Mouse (Mus musculus): ENCODE data around the gene Msx1. TPM values are rescaled to one million over a fixed set of nuclear protein-coding genes. Genes with fewer than 3 reads are reported as not detected.

Gene Msx1
- polyA plus RNA-seq (2014; fragmentation: Nextera tagmentation; extraction: Ambion mirVana), result 5.9 and 13.3 TPM in 2 replicates

GRCm38 (mm10) chr5:37824461-37824795 is at the start of gene Msx1:
Msx1 (minus strand) TSS chr5:37824583.
- Histone ChIP-seq H3K4me3 (replicated peaks; ENCODE audit: low read depth, low read length) (peak within 1 kb of the TSS; percentile 36), H3K4me1 (ENCODE audit: control insufficient read depth, insufficient read depth, low read length) (peaks cover 38% of the 10 kb centered on the region), H3K4me2 (ENCODE audit: low read length) (peak within 1 kb of the TSS; percentile 64), H3K27me3 (ENCODE audit: control insufficient read depth, insufficient read depth, low read length) (peaks cover 91% of the 10 kb centered on the region), H3K27ac (replicated peaks; ENCODE audit: low read depth, low read length) (no peak within 1 kb of the TSS), H3K9me3 (ENCODE audit: control insufficient read depth, low read length) (no peaks in the 10 kb centered on the region), H3K36me3 (ENCODE audit: control insufficient read depth, insufficient read depth, low read length) (no peaks in the 10 kb centered on the region), H3K9ac (replicated peaks; ENCODE audit: low read length) (peak within 1 kb of the TSS; percentile 39; the same call in 1 of the 2 replicates)
- peak; percentile 88 for DNase-seq
- peak; percentile 65 for ATAC-seq (ENCODE audit: low FRiP score, low TSS enrichment)
- under 1% methylated on average over 37 of the region's 37 CpGs for WGBS

DNA sequence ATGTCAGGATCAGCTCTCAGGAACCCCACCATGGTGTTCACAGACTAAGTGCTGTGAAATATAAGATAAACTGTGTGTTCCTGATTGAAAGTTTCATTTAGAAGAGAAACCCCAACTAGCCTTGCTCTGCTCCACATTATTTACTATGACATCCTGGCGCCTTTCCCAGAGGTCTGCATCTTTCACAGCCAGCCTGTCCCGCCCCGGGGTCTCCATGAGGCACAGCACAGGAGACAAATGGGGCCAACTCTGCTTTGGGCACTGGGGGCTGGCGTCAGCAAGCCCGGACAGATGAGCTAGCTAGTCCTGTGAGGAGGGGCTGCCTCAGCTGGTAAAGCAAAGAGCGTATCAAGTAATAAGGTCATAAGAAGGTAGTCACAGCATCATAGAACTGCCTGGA is 41.1 kb upstream of the Msx1 start:
- Histone ChIP-seq H3K36me3 (ENCODE audit: control insufficient read depth, insufficient read depth, low read length) (no peaks in the 10 kb centered on the region), H3K27ac (replicated peaks; ENCODE audit: low read depth, low read length) (no peak overlapping the region), H3K9me3 (ENCODE audit: control insufficient read depth, low read length) (no peaks in the 10 kb centered on the region), H3K4me3 (replicated peaks; ENCODE audit: low read depth, low read length) (no peak overlapping the region), H3K9ac (replicated peaks; ENCODE audit: low read length) (no peak overlapping the region), H3K4me2 (ENCODE audit: low read length) (no peak overlapping the region), H3K4me1 (ENCODE audit: control insufficient read depth, insufficient read depth, low read length) (no peaks in the 10 kb centered on the region), H3K27me3 (ENCODE audit: control insufficient read depth, insufficient read depth, low read length) (0 out of 2 replicates have a peak, but pooled peaks cover 3% of the 10 kb centered on the region)
- DNase-seq (no peak), ATAC-seq (ENCODE audit: low FRiP score, low TSS enrichment) (no peak)
- WGBS, result 83% methylated on average over 6 of the region's 6 CpGs

GRCm38 (mm10) chr5:37864309-37864708 is 39.9 kb upstream of the Msx1 start:
- no peaks in the 10 kb centered on the region for H3K9me3 ChIP-seq (ENCODE audit: control insufficient read depth, low read length)
- H3K4me2 ChIP-seq (ENCODE audit: low read length), result no peak overlapping the region
- DNase-seq (no peak), ATAC-seq (ENCODE audit: low FRiP score, low TSS enrichment) (no peak)
- no peaks in the 10 kb centered on the region for H3K36me3 ChIP-seq (ENCODE audit: control insufficient read depth, insufficient read depth, low read length)
- 0 out of 2 replicates have a peak, but pooled peaks cover 7% of the 10 kb centered on the region for H3K4me1 ChIP-seq (ENCODE audit: control insufficient read depth, insufficient read depth, low read length)
- H3K4me3 ChIP-seq (replicated peaks; ENCODE audit: low read depth, low read length), result no peak overlapping the region
- no peak overlapping the region for H3K9ac ChIP-seq (replicated peaks; ENCODE audit: low read length)
- no peak overlapping the region for H3K27ac ChIP-seq (replicated peaks; ENCODE audit: low read depth, low read length)
- 100% methylated on average over 2 of the region's 2 CpGs for WGBS
- 0 out of 2 replicates have a peak, but pooled peaks cover 3% of the 10 kb centered on the region for H3K27me3 ChIP-seq (ENCODE audit: control insufficient read depth, insufficient read depth, low read length)

DNA sequence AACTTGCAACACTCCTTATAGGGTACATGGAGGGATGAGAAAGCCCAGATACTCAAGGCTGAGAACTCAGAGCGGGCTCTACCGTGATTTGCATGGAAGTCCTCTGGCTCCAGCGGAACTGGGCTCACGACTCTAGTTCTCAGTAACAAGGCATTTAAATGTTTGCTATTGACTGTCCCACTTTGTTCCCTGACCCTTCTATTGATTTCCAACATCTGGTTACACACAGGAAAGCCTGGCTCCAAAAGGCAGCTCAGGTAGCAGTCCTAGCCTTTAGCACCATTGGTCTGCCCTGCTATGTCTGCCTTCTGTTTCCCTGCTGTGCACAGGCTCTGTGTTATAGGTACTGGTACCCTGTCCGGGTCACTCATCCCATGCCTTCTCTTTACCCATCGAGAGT is 36.5 kb upstream of the Msx1 start:
- Histone ChIP-seq H3K4me3 (replicated peaks; ENCODE audit: low read depth, low read length) (no peak overlapping the region), H3K4me1 (ENCODE audit: control insufficient read depth, insufficient read depth, low read length) (0 out of 2 replicates have a peak, but pooled peaks cover 7% of the 10 kb centered on the region), H3K27me3 (ENCODE audit: control insufficient read depth, insufficient read depth, low read length) (0 out of 2 replicates have a peak, but pooled peaks cover 3% of the 10 kb centered on the region), H3K27ac (replicated peaks; ENCODE audit: low read depth, low read length) (no peak overlapping the region), H3K36me3 (ENCODE audit: control insufficient read depth, insufficient read depth, low read length) (no peaks in the 10 kb centered on the region), H3K9ac (replicated peaks; ENCODE audit: low read length) (no peak overlapping the region), H3K4me2 (ENCODE audit: low read length) (no peak overlapping the region), H3K9me3 (ENCODE audit: control insufficient read depth, low read length) (no peaks in the 10 kb centered on the region)
- 81% methylated on average over 6 of the region's 6 CpGs for WGBS
- no peak for ATAC-seq (ENCODE audit: low FRiP score, low TSS enrichment)
- DNase-seq, result no peak

GRCm38 (mm10) chr5:37860151-37860721 is 35.9 kb upstream of the Msx1 start:
- no peak overlapping the region for H3K27ac ChIP-seq (replicated peaks; ENCODE audit: low read depth, low read length)
- 47% methylated on average over 7 of the region's 7 CpGs for WGBS

DNA sequence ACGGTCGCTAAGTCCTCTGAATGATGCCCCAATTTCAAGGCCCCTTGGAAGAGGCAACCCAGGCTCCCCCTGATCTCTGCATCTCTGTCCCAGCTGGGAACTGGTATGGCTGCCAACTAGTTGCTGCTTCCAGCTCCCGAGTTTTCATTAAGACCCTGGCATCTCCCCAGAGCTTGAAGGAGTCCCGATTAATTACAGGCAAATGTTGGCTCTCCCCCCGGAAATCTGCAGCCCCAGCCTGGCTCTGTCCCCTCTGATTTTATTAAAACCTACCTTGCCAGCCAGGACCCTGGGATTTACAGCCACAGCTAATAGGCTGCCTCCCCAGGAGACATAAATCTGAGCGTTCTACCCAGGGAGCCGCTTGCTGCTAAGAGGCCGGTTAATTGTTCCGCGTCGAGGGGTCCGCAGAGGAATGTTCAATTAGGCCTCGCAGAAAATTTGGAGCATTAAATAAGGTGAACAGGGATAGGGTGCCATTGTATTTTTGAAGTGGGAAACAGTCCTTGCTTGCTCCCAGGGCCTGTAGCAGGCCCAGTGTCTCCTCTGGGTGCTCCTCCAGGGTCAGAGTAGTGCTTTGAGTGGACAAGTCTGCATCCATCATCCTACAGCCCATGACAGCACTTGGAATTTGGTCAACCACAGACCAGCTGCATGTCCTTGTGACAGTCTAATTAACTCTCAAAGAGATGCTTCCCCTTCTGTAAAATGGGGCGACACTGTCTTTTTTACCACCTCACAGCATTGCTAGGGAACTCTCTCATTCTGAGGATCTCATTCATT is 33.6 kb upstream of the Msx1 start:
- H3K9ac ChIP-seq (replicated peaks; ENCODE audit: low read length), result no peak overlapping the region
- H3K27ac ChIP-seq (replicated peaks; ENCODE audit: low read depth, low read length), result no peak overlapping the region
- 32% methylated on average over 14 of the region's 14 CpGs for WGBS
- H3K9me3 ChIP-seq (ENCODE audit: control insufficient read depth, low read length), result no peaks in the 10 kb centered on the region
- no peak overlapping the region for H3K4me3 ChIP-seq (replicated peaks; ENCODE audit: low read depth, low read length)
- no peaks in the 10 kb centered on the region for H3K36me3 ChIP-seq (ENCODE audit: control insufficient read depth, insufficient read depth, low read length)
- no peak for ATAC-seq (ENCODE audit: low FRiP score, low TSS enrichment)
- H3K4me1 ChIP-seq (ENCODE audit: control insufficient read depth, insufficient read depth, low read length), result 0 out of 2 replicates have a peak, but pooled peaks cover 7% of the 10 kb centered on the region
- H3K27me3 ChIP-seq (ENCODE audit: control insufficient read depth, insufficient read depth, low read length), result 0 out of 2 replicates have a peak, but pooled peaks cover 3% of the 10 kb centered on the region
- DNase-seq, result peak; percentile 61
- H3K4me2 ChIP-seq (ENCODE audit: low read length), result no peak overlapping the region

More at GRCm38 (mm10) chr5:37860151-37860721, 35.9 kb upstream of the Msx1 start:
- Histone ChIP-seq H3K4me1 (ENCODE audit: control insufficient read depth, insufficient read depth, low read length) (0 out of 2 replicates have a peak, but pooled peaks cover 7% of the 10 kb centered on the region), H3K4me3 (replicated peaks; ENCODE audit: low read depth, low read length) (no peak overlapping the region), H3K9me3 (ENCODE audit: control insufficient read depth, low read length) (no peaks in the 10 kb centered on the region), H3K36me3 (ENCODE audit: control insufficient read depth, insufficient read depth, low read length) (no peaks in the 10 kb centered on the region), H3K27me3 (ENCODE audit: control insufficient read depth, insufficient read depth, low read length) (0 out of 2 replicates have a peak, but pooled peaks cover 3% of the 10 kb centered on the region), H3K4me2 (ENCODE audit: low read length) (no peak overlapping the region), H3K9ac (replicated peaks; ENCODE audit: low read length) (no peak overlapping the region)
- ATAC-seq (ENCODE audit: low FRiP score, low TSS enrichment) (no peak), DNase-seq (peak; percentile 39)

DNA sequence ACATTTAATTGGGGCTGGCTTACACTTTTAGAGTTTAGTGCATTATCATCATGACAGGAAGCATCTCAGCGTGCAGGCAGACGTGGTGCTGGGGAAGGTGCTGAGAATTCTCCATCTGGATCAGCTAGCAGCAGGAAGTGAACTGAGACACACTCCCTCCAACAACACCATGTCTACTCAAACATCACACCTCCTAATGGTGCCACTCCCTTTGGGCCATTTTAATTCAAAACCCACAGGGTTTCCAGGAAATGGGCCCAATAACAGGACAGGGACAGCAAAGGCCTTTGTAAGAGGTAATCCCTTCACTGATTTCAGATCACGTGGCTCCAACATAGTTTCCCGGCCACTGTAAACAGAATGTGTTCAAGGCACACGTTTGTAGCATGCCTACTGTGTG is 31.7 kb upstream of the Msx1 start:
- Histone ChIP-seq H3K4me2 (ENCODE audit: low read length) (no peak overlapping the region), H3K9me3 (ENCODE audit: control insufficient read depth, low read length) (no peaks in the 10 kb centered on the region), H3K9ac (replicated peaks; ENCODE audit: low read length) (no peak overlapping the region), H3K27me3 (ENCODE audit: control insufficient read depth, insufficient read depth, low read length) (no peaks in the 10 kb centered on the region), H3K36me3 (ENCODE audit: control insufficient read depth, insufficient read depth, low read length) (no peaks in the 10 kb centered on the region), H3K4me1 (ENCODE audit: control insufficient read depth, insufficient read depth, low read length) (peaks cover 12% of the 10 kb centered on the region; the same call in 1 of the 2 replicates), H3K4me3 (replicated peaks; ENCODE audit: low read depth, low read length) (no peak overlapping the region), H3K27ac (replicated peaks; ENCODE audit: low read depth, low read length) (no peak overlapping the region)
- WGBS, result 62% methylated on average over 5 of the region's 5 CpGs
- no peak for DNase-seq
- ATAC-seq (ENCODE audit: low FRiP score, low TSS enrichment), result no peak

DNA sequence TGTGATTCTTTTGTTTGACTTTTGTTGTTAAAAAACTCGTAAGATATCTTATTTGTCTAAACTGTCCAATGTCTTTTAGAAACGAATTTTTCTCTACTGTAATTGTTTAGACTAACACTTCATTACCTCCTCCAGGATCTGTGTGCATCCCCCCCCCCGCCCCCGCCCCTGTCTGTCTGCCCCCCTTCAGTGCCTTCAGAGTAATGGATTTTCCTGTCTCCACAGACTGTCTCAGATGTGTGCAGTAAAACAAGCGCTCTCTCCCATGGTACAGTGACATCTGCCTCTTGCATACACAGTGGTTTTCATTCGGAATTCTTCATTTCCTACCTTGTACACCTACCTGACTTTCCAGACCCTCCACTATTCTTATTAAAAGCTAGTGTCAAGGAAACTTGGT is 29.9 kb upstream of the Msx1 start:
- Histone ChIP-seq H3K9ac (replicated peaks; ENCODE audit: low read length) (no peak overlapping the region), H3K4me3 (replicated peaks; ENCODE audit: low read depth, low read length) (no peak overlapping the region), H3K4me1 (ENCODE audit: control insufficient read depth, insufficient read depth, low read length) (peaks cover 5% of the 10 kb centered on the region; the same call in 1 of the 2 replicates), H3K4me2 (ENCODE audit: low read length) (no peak overlapping the region), H3K36me3 (ENCODE audit: control insufficient read depth, insufficient read depth, low read length) (no peaks in the 10 kb centered on the region), H3K27me3 (ENCODE audit: control insufficient read depth, insufficient read depth, low read length) (no peaks in the 10 kb centered on the region), H3K27ac (replicated peaks; ENCODE audit: low read depth, low read length) (no peak overlapping the region), H3K9me3 (ENCODE audit: control insufficient read depth, low read length) (no peaks in the 10 kb centered on the region)
- ATAC-seq (ENCODE audit: low FRiP score, low TSS enrichment) (no peak), DNase-seq (no peak)
- 77% methylated on average over 6 of the region's 6 CpGs for WGBS
